Mouse (Mus musculus) CH12.LX (cell line): ENCODE results near the gene Polr2l. TPM values are rescaled to one million over a fixed set of nuclear protein-coding genes. Genes with fewer than 3 reads are reported as not detected.

ENCODE experiments used
- DNase-seq: peaks from one replicate; pipeline ENCODE4 v3.0.0-alpha.2; 2013; ENCODE audit errors: extremely low read depth
- H3K27ac ChIP-seq: 2 replicates; pipeline ENCODE4 v1.5.1; 2012; ENCODE audit warnings: low read depth, mild to moderate bottlenecking, control low read depth, moderate library complexity; ENCODE audit not compliant: insufficient read depth
- H3K27me3 ChIP-seq: replicated peaks from 2 replicates; pipeline ENCODE3; 2012; ENCODE audit warnings: inconsistent platforms
- H3K36me3 ChIP-seq, 2 experiments: replicated peaks in 1 of 2; 2 replicates each; pipeline versions ENCODE3 to v1.6.1; 2012; ENCODE audit warnings: inconsistent platforms in 1 of 2, low read length in 1 of 2, mild to moderate bottlenecking in 1 of 2, mixed read lengths in 1 of 2, moderate library complexity in 1 of 2; ENCODE audit not compliant: control insufficient read depth in 1 of 2, insufficient read depth in 1 of 2
- H3K4me1 ChIP-seq, 2 experiments: 2 replicates each; pipeline ENCODE4 v1.6.1; 2012; ENCODE audit warnings: inconsistent platforms in 1 of 2, moderate library complexity in 1 of 2; ENCODE audit not compliant: insufficient read depth in 2 of 2, control insufficient read depth in 1 of 2
- H3K4me2 ChIP-seq: 2 replicates; pipeline ENCODE4 v1.6.1; 2012; ENCODE audit warnings: low read depth, mild to moderate bottlenecking, control low read depth; ENCODE audit not compliant: poor library complexity, insufficient read depth, severe bottlenecking
- H3K4me3 ChIP-seq, 3 experiments: fragments of 150-350 bp in 1 of 3; sonication (generic) in 1 of 3; replicated peaks in 1 of 3; 2 replicates each; pipeline versions ENCODE3 to v1.5.1; 2011 to 2012; ENCODE audit warnings: low read depth in 2 of 3, low read length in 2 of 3, mild to moderate bottlenecking in 2 of 3, moderate library complexity in 2 of 3, control low read depth in 1 of 3, improper control_type of control experiment in 1 of 3, inconsistent platforms in 1 of 3, mixed read lengths in 1 of 3; ENCODE audit not compliant: poor library complexity in 1 of 3
- H3K79me2 ChIP-seq: replicated peaks from 2 replicates; pipeline ENCODE4 v1.6.1; 2012; ENCODE audit warnings: mild to moderate bottlenecking, moderate library complexity; ENCODE audit not compliant: control insufficient read depth, poor library complexity, insufficient read depth, severe bottlenecking; ENCODE audit errors: extremely low read depth
- H3K9ac ChIP-seq: 2 replicates; pipeline ENCODE4 v1.6.1; 2012; ENCODE audit warnings: low read depth, mild to moderate bottlenecking, control low read depth, moderate library complexity; ENCODE audit not compliant: insufficient read depth
- H3K9me3 ChIP-seq: replicated peaks from 2 replicates; pipeline ENCODE3; 2012; ENCODE audit warnings: low read length, inconsistent platforms, mixed read lengths
- BHLHE40 ChIP-seq: IDR thresholded peaks from 2 replicates; pipeline ENCODE4 v1.6.1; 2011; ENCODE audit warnings: mild to moderate bottlenecking, low read depth, low read length, improper control_type of control experiment
- CHD2 ChIP-seq: IDR thresholded peaks from 2 replicates; pipeline ENCODE4 v1.6.1; 2011; ENCODE audit warnings: low read length, improper control_type of control experiment
- CTCF ChIP-seq, 2 experiments: IDR thresholded peaks in 1 of 2; conservative IDR thresholded peaks in 1 of 2; 2 replicates each; pipeline ENCODE4 v1.5.1; 2011 to 2012; ENCODE audit warnings: low read depth in 2 of 2, low read length in 2 of 2, improper control_type of control experiment in 1 of 2, inconsistent platforms in 1 of 2, mild to moderate bottlenecking in 1 of 2, moderate library complexity in 1 of 2
- E2F4 ChIP-seq: IDR thresholded peaks from 2 replicates; pipeline ENCODE4 v1.6.1; 2011; ENCODE audit warnings: low read depth, low read length, improper control_type of control experiment; ENCODE audit not compliant: insufficient replicate concordance
- EP300 ChIP-seq: IDR thresholded peaks from 2 replicates; pipeline ENCODE4 v1.6.1; 2011; ENCODE audit warnings: low read length, improper control_type of control experiment
- HCFC1 ChIP-seq: IDR thresholded peaks from 2 replicates; pipeline ENCODE4 v1.6.1; 2012; ENCODE audit warnings: low read depth, mild to moderate bottlenecking, inconsistent platforms, low read length, improper control_type of control experiment
- IRF4 ChIP-seq: IDR thresholded peaks from 2 replicates; pipeline ENCODE4 v1.6.1; 2014; ENCODE audit warnings: low read depth, mild to moderate bottlenecking, inconsistent platforms, low read length, improper control_type of control experiment
- JUND ChIP-seq: conservative IDR thresholded peaks from 2 replicates; pipeline ENCODE4 v1.6.1; 2011; ENCODE audit warnings: low read depth, low read length, improper control_type of control experiment
- KAT2A ChIP-seq: IDR thresholded peaks from 2 replicates; pipeline ENCODE4 v1.6.1; 2012; ENCODE audit warnings: low read length, improper control_type of control experiment, inconsistent platforms; ENCODE audit not compliant: insufficient replicate concordance
- MAX ChIP-seq: IDR thresholded peaks from 2 replicates; pipeline ENCODE4 v1.6.1; 2011; ENCODE audit warnings: low read length, improper control_type of control experiment
- MAZ ChIP-seq: IDR thresholded peaks from 2 replicates; pipeline ENCODE4 v1.6.1; 2012; ENCODE audit warnings: low read depth, mild to moderate bottlenecking, inconsistent platforms, low read length, improper control_type of control experiment, moderate library complexity
- MEF2A ChIP-seq: IDR thresholded peaks from 2 replicates; pipeline ENCODE4 v1.6.1; 2014; ENCODE audit warnings: low read depth, mild to moderate bottlenecking, inconsistent platforms, low read length, improper control_type of control experiment, borderline replicate concordance
- MXI1 ChIP-seq: IDR thresholded peaks from 2 replicates; pipeline ENCODE4 v1.6.1; 2011; ENCODE audit warnings: mild to moderate bottlenecking, low read depth, low read length, improper control_type of control experiment
- NELFE ChIP-seq: IDR thresholded peaks from 2 replicates; pipeline ENCODE4 v1.6.1; 2011; ENCODE audit warnings: low read depth, low read length, improper control_type of control experiment
- PAX5 ChIP-seq: IDR thresholded peaks from 2 replicates; pipeline ENCODE4 v1.6.1; 2012; ENCODE audit warnings: low read length, inconsistent platforms, mixed read lengths
- POLR2AphosphoS2 ChIP-seq: IDR thresholded peaks from 2 replicates; pipeline ENCODE4 v1.6.1; 2011; ENCODE audit warnings: low read depth, low read length, improper control_type of control experiment
- RCOR1 ChIP-seq: conservative IDR thresholded peaks from 2 replicates; pipeline ENCODE4 v1.6.1; 2012; ENCODE audit warnings: low read depth, mild to moderate bottlenecking, inconsistent platforms, low read length, improper control_type of control experiment
- SIN3A ChIP-seq: IDR thresholded peaks from 2 replicates; pipeline ENCODE4 v1.6.1; 2012; ENCODE audit warnings: low read length, improper control_type of control experiment, inconsistent platforms
- SMC3 ChIP-seq: IDR thresholded peaks from 2 replicates; pipeline ENCODE4 v1.6.1; 2011; ENCODE audit warnings: low read depth, low read length, improper control_type of control experiment
- TBP ChIP-seq: conservative IDR thresholded peaks from 2 replicates; pipeline ENCODE4 v1.6.1; 2011; ENCODE audit warnings: low read depth, low read length, improper control_type of control experiment
- TCF12 ChIP-seq: IDR thresholded peaks from 2 replicates; pipeline ENCODE4 v1.6.1; 2014; ENCODE audit warnings: low read depth, mild to moderate bottlenecking, inconsistent platforms, low read length, improper control_type of control experiment
- UBTF ChIP-seq: IDR thresholded peaks from 2 replicates; pipeline ENCODE4 v1.6.1; 2012; ENCODE audit warnings: low read depth, mild to moderate bottlenecking, inconsistent platforms, low read length, improper control_type of control experiment, moderate library complexity
- USF1 ChIP-seq: IDR thresholded peaks from 2 replicates; pipeline ENCODE4 v1.6.1; 2014; ENCODE audit warnings: low read depth, mild to moderate bottlenecking, inconsistent platforms, low read length, improper control_type of control experiment
- USF2 ChIP-seq: conservative IDR thresholded peaks from 2 replicates; pipeline ENCODE4 v1.6.1; 2011; ENCODE audit warnings: low read depth, low read length, improper control_type of control experiment
- ZKSCAN1 ChIP-seq: IDR thresholded peaks from 2 replicates; pipeline ENCODE4 v1.6.1; 2012; ENCODE audit warnings: low read depth, inconsistent platforms, low read length, improper control_type of control experiment, borderline replicate concordance
- ZMIZ1 ChIP-seq: IDR thresholded peaks from 2 replicates; pipeline ENCODE4 v1.6.1; 2012; ENCODE audit warnings: low read depth, mild to moderate bottlenecking, inconsistent platforms, low read length, improper control_type of control experiment
- dilution Hi-C: fragments of 300-500 bp; cut with MboI; formaldehyde crosslinking; loops from 2 replicates; pipeline ENCODE4 v1.14.3; 2020; ENCODE audit warnings: low sequenced_read_pairs; ENCODE audit not compliant: extremely low pct_unique_long_range_greater_than_20kb, extremely low pct_ligation_motif_present
- in situ Hi-C: fragments of 300-500 bp; cut with MboI; formaldehyde crosslinking; loops from 3 replicates; pipeline ENCODE4 v1.14.3; 2019; ENCODE audit warnings: low sequenced_read_pairs, low pct_ligation_motif_present, low pct_unique_long_range_greater_than_20kb, mixed read lengths
- polyA plus RNA-seq: library from polyadenylated mRNA; unstranded; fragments of >175 nt; gene quantifications from 2 replicates; pipeline ENCODE4 v1.2.1, GENCODE M21; 2012; ENCODE audit warnings: low read depth; ENCODE audit not compliant: insufficient read length
- total RNA-seq, 2 experiments: library from RNA; depleted of rRNA; stranded (reverse); fragments of 300-350 nt in 1 of 2; fragments of >200 nt in 1 of 2; gene quantifications; 2 replicates each; pipeline ENCODE4 v1.2.3; 2012 to 2014

The Polr2l gene
- total and polyA plus RNA-seq, 3 experiments = 35.7 to 82.3 (median 64.8) TPM

DNA sequence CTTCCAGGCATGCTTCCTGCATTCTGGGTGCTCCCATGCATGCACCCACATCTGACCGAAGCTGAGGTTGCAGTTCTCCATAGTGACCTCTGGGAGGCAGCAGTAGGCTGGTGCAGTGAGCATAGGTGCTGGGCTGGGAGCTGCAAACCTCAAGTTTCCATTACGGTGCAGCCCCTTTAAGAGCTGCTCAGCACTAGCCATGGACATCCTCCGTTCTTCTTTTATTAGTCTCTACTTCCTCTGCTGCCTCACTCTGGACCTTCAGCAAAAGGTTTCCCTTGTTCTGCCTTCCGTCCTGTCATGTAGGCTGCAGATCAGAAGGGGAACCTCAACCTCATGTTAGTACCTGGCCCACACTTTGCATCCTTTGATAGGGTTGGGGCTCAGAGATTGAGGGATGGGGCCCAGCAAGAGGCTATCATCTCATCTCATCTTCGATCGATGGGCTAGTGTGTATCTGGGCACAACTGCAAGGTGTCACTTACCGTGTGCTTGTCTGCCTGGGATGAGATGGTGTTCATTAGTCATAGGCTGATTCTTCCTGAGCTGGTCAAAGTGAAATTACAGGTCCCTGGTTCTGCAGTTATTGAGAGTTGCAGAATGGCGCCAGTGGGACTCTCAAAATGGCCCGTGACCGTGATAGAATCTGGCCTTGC lies 6.0 kb upstream of the Polr2l start (continued):
- TF ChIP-seq ZMIZ1 (no peak), IRF4 (peak; percentile 89), E2F4 (no peak), SMC3 (peak; percentile 90), ZKSCAN1 (no peak), MXI1 (peak; percentile 68), POLR2AphosphoS2 (no peak), NELFE (peak; percentile 75), USF2 (no peak), PAX5 (no peak), JUND (0 out of 2 replicates have a peak, but pooled peaks have one; percentile 15), CTCF (conservative IDR thresholded peaks at IDR 0.05 in 1 of 2, IDR thresholded peaks at IDR 0.05 in 1 of 2; ENCODE audit: low read depth in 2 of 2, low read length in 2 of 2) (peak; percentile 95), UBTF (no peak), TBP (no peak), KAT2A (no peak)
- TF ChIP-seq, all 38 proteins: peak for 23

DNA sequence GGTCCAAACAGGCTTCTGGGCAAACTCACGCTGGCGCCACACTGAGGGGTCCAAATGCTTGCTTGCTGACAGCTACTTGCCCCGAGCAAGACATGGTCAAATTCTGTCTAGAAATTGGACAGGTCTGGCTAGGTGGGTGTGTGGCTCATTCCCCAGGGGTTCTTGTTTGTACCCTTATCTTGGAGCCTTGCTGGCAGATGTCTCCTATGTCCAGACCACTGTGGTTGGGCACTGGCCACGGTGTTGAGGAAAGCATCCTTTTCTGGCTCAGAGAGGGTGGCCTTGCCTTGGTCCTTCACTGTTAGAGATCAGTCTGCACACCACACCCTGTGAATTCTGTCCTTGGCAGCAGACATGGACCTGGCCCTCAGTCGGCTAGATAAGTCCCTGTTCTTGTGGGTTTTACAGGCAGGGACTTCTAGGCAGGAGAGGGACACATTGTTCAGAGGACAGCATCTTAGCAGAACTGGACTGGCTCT lies 3.4 kb upstream of the Polr2l start:
- Histone ChIP-seq H3K9ac (no peak overlapping the region), H3K4me1 (peaks cover 19 to 45% of the 10 kb centered on the region in 2 experiments), H3K4me2 (no peak overlapping the region), H3K27me3 (peaks cover 9% of the 10 kb centered on the region), H3K36me3 (peaks cover 0 to 17% of the 10 kb centered on the region in 2 experiments), H3K27ac (no peak overlapping the region), H3K79me2 (peaks cover 16% of the 10 kb centered on the region), H3K4me3 (no peak overlapping the region), H3K9me3 (no peaks in the 10 kb centered on the region)
- in situ Hi-C loops (no loop called here), dilution Hi-C loops (no loop called here)
- no peak for TF ChIP-seq RCOR1
- no peak for TF ChIP-seq ZMIZ1
- TF ChIP-seq CHD2 = no peak
- TF ChIP-seq BHLHE40 = no peak
- no peak for TF ChIP-seq TCF12
- no peak for TF ChIP-seq POLR2AphosphoS2
- TF ChIP-seq SIN3A = no peak
- TF ChIP-seq MAZ = no peak
- no peak for TF ChIP-seq KAT2A
- no peak for TF ChIP-seq JUND
- no peak for TF ChIP-seq IRF4
- TF ChIP-seq HCFC1 = no peak
- no peak for TF ChIP-seq MEF2A
- no peak for TF ChIP-seq EP300
- TF ChIP-seq MAX = no peak
- TF ChIP-seq USF1 = no peak
- DNase-seq = no peak
